Mouse (Mus musculus): Measurements from ENCODE around the gene Plekhg4. TPM values are rescaled to one million over a fixed set of nuclear protein-coding genes. Genes with fewer than 3 reads are reported as not detected.
A peak's percentile ranks its signal among the peaks of the same experiment; 100 is the strongest.

The Plekhg4 gene
- polyA plus RNA-seq, 1 experiment from 2014 or later: 0.11 TPM

DNA sequence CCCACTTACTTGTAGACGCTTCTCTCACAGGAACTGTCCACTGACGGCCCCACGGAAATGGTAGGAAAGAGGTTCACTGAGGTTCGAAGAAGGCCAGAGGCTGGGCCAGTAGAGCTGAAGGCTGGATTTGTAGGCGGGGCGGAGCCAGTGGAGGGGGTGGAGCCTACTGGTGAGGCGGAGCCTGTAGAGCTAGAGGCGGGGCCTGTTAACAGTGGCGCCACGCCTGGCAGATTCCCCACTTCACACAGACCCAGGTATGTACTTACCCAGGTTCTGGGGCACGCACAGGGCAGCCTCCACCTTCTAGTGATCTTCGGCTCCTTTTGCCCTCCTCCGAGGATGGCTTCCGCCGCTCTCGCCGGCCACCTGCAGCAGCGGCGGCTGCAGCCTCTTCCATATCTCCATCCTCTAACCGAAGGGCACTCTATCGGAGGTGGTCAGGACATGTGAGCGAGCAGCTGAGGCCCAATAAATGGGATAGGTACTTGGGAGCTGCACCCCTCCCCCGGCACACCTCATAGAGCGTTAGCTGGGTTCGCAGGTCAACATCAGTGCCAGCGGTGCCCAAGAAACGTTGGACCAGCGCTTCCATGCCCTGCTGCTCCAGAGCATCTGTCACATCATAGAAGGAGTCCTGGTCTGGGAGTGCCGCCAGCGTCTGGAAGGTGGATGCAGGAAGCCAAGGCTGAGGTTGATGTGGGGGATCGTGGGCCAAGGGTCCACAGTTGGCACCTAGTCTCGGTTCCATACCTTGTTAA, 36.5 kb upstream of the Plekhg4 start:
- H3K4me1 ChIP-seq (ENCODE audit: control insufficient read depth, insufficient read depth, low read length): peaks cover 31% of the 10 kb centered on the region
- no peak for ATAC-seq (replicated peaks; ENCODE audit: insufficient number of reproducible peaks, low FRiP score, low TSS enrichment)
- WGBS (ENCODE audit: insufficient replicate concordance): 57% methylated on average over 30 of the region's 32 CpGs
- H3K9ac ChIP-seq (ENCODE audit: low read depth, low read length): no peak overlapping the region
- no peaks in the 10 kb centered on the region for H3K27me3 ChIP-seq (ENCODE audit: control insufficient read depth, insufficient read depth, low read length)
- H3K27ac ChIP-seq (ENCODE audit: low read depth, low read length): no peak overlapping the region
- no peak overlapping the region for H3K4me3 ChIP-seq (ENCODE audit: low read depth, low read length)
- no peak overlapping the region for H3K4me2 ChIP-seq
- no peaks in the 10 kb centered on the region for H3K9me3 ChIP-seq (replicated peaks; ENCODE audit: control insufficient read depth, low read length)
- peaks cover 29% of the 10 kb centered on the region for H3K36me3 ChIP-seq (ENCODE audit: control insufficient read depth, insufficient read depth, low read length)

DNA sequence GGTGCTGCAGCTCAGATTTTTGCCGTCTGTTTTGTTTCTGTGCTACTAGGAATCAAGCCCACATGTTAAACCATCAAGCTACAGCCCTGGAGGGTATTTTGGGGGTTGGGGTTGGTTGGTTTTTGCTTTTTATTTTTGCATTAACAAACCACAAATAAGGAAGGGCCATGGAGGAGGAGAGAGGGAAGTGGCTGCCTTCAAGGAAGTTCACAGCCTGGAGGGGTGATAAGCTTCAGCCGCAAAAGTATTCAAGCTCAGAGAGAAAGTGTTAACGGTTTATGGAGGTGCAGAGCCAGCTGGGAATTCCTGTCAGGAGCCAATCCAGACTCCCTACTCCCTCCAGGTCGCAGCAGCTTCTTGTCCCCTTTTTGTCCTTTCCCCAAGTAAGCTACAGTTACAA, 34.1 kb upstream of the Plekhg4 start:
- Histone ChIP-seq H3K4me3 (ENCODE audit: low read depth, low read length) (no peak overlapping the region), H3K36me3 (ENCODE audit: control insufficient read depth, insufficient read depth, low read length) (peaks cover 23% of the 10 kb centered on the region), H3K4me1 (ENCODE audit: control insufficient read depth, insufficient read depth, low read length) (peaks cover 35% of the 10 kb centered on the region), H3K27me3 (ENCODE audit: control insufficient read depth, insufficient read depth, low read length) (no peaks in the 10 kb centered on the region), H3K4me2 (no peak overlapping the region; the same call in 1 of the 2 replicates), H3K9me3 (replicated peaks; ENCODE audit: control insufficient read depth, low read length) (no peaks in the 10 kb centered on the region), H3K9ac (ENCODE audit: low read depth, low read length) (no peak overlapping the region), H3K27ac (ENCODE audit: low read depth, low read length) (peak overlapping the region; percentile 63)
- 25% methylated on average over 4 of the region's 4 CpGs for WGBS (ENCODE audit: insufficient replicate concordance)
- no peak for ATAC-seq (replicated peaks; ENCODE audit: insufficient number of reproducible peaks, low FRiP score, low TSS enrichment)

DNA sequence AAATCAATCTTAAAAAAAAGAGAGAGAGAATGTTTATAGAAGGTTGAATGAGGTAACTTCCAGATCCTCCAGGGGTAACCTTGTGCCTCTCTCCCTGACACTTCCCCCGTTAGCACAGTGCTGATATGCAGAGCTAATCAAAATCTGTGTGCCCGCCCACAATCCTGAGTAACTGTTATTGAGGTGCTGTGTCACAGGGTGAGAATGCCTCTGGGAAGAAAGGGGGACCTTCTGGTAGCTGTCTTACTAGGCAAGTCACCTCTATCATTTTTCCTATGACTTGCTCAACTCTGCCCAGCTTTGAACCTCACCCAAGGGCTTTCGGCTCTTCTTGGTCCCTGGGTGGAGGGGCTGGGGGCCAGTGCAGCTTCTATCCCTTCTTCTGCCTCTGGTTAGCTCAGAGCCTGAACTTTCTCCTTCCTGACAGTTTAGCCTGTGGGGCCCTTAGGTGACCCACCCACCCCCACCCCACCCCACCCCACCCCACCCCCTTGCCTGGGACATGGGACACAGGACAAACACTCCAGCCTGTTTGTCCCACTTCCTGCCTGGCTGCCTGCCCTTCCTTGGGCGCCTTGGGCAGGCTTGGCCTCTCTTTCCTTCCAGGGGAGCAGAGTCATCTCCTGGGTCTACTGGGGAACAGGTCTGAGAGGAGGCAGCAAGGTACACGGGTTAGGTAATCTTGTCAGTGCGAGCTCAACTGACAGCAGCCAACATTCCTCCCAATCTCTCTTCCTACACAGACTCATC, 33.0 kb upstream of the Plekhg4 start:
- Histone ChIP-seq H3K27ac (ENCODE audit: low read depth, low read length) (peak overlapping the region; percentile 41), H3K4me3 (ENCODE audit: low read depth, low read length) (no peak overlapping the region), H3K36me3 (ENCODE audit: control insufficient read depth, insufficient read depth, low read length) (peaks cover 23% of the 10 kb centered on the region), H3K4me2 (no peak overlapping the region), H3K9ac (ENCODE audit: low read depth, low read length) (no peak overlapping the region), H3K27me3 (ENCODE audit: control insufficient read depth, insufficient read depth, low read length) (no peaks in the 10 kb centered on the region), H3K4me1 (ENCODE audit: control insufficient read depth, insufficient read depth, low read length) (peaks cover 44% of the 10 kb centered on the region), H3K9me3 (replicated peaks; ENCODE audit: control insufficient read depth, low read length) (no peaks in the 10 kb centered on the region)
- ATAC-seq (replicated peaks; ENCODE audit: insufficient number of reproducible peaks, low FRiP score, low TSS enrichment): no peak
- WGBS (ENCODE audit: insufficient replicate concordance): 51% methylated on average over 6 of the region's 6 CpGs

DNA sequence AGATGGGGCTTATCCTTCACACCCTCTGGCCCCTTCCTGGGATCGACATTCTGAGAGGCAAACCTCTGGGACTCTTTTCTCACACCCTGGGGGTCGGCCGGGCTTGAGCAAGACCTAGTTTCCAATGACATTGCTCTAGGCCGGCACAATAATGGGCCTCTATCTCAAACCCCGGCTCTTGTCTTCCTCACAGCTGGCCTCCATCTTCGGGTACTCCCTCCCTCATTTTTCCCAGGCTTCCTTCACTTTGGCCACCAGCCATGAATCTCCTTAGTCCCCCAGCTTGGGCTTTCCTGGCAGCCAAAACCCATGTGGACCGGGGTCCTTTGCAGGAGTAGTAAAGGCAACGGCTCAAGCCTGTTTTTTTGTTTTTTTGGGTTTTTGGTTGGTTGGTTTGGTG, 31.7 kb upstream of the Plekhg4 start:
- Histone ChIP-seq H3K36me3 (ENCODE audit: control insufficient read depth, insufficient read depth, low read length) (peaks cover 16% of the 10 kb centered on the region), H3K4me3 (ENCODE audit: low read depth, low read length) (no peak overlapping the region), H3K27me3 (ENCODE audit: control insufficient read depth, insufficient read depth, low read length) (no peaks in the 10 kb centered on the region), H3K9me3 (replicated peaks; ENCODE audit: control insufficient read depth, low read length) (no peaks in the 10 kb centered on the region), H3K4me1 (ENCODE audit: control insufficient read depth, insufficient read depth, low read length) (peaks cover 56% of the 10 kb centered on the region), H3K4me2 (no peak overlapping the region), H3K9ac (ENCODE audit: low read depth, low read length) (no peak overlapping the region), H3K27ac (ENCODE audit: low read depth, low read length) (peak overlapping the region; percentile 41)
- no peak for ATAC-seq (replicated peaks; ENCODE audit: insufficient number of reproducible peaks, low FRiP score, low TSS enrichment)
- 20% methylated on average over 8 of the region's 8 CpGs for WGBS (ENCODE audit: insufficient replicate concordance)

DNA sequence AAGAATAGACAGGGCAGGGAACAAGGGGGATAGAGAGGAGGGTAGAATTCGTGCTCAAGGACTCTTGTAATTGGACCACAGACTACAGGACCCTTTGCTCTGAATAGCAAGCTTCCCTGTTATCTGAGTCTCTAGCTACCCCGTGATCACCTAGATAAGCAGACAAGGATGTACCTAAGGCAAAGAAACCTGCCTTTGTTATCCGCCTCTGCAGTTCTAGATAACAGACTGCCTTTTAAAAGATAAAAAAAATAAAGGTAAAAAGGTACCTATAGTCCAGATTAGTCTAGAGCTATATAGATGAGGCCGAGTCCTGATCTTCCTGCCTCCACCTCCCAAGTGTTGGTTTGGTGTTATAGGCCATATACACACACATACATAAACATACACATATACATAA, 30.3 kb upstream of the Plekhg4 start:
- no peak for ATAC-seq (replicated peaks; ENCODE audit: insufficient number of reproducible peaks, low FRiP score, low TSS enrichment)
- H3K27ac ChIP-seq (ENCODE audit: low read depth, low read length): no peak overlapping the region
- H3K4me2 ChIP-seq: no peak overlapping the region
- peaks cover 59% of the 10 kb centered on the region for H3K4me1 ChIP-seq (ENCODE audit: control insufficient read depth, insufficient read depth, low read length)
- H3K9me3 ChIP-seq (replicated peaks; ENCODE audit: control insufficient read depth, low read length): no peaks in the 10 kb centered on the region
- peaks cover 5% of the 10 kb centered on the region for H3K36me3 ChIP-seq (ENCODE audit: control insufficient read depth, insufficient read depth, low read length)
- 68% methylated on average over 4 of the region's 4 CpGs for WGBS (ENCODE audit: insufficient replicate concordance)
- H3K4me3 ChIP-seq (ENCODE audit: low read depth, low read length): no peak overlapping the region
- no peak overlapping the region for H3K9ac ChIP-seq (ENCODE audit: low read depth, low read length)
- H3K27me3 ChIP-seq (ENCODE audit: control insufficient read depth, insufficient read depth, low read length): no peaks in the 10 kb centered on the region

DNA sequence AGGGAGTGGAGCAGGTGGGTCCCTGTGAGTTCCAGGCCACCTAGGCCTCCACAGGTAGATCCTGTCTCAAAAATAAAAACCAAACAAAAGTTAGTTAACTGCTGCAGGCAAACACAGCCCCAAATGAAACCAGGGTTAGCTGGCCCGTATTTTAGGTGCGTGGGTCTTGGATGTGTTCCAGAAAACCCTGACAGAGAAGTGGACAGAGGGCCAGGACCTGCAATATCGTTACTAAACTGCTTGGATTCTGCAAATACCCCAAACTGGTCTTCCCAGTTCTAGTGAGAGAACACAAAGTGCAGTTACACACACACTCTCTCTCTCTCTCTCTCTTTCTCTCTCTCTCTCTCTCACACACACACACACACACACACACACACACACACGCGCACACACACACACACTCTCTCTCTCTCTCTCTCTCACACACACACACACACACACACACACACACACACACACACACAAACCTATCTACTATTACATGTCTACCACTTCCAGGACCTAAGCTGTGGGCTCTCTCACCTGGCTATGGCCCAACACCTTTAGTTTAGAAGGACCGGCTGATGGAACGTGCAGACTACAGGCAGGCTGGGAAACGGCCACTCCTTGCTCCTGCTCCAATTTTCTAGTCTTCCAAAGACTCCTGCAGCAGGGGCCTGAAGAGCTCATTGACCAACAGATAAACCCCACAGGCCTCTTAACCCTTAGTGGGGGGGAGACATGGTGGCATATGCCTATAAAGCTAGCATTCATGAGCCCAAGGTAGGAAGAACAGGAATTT, 29.1 kb upstream of the Plekhg4 start:
- ATAC-seq (replicated peaks; ENCODE audit: insufficient number of reproducible peaks, low FRiP score, low TSS enrichment): no peak
- Histone ChIP-seq H3K4me1 (ENCODE audit: control insufficient read depth, insufficient read depth, low read length) (peaks cover 51% of the 10 kb centered on the region), H3K9me3 (replicated peaks; ENCODE audit: control insufficient read depth, low read length) (no peaks in the 10 kb centered on the region), H3K9ac (ENCODE audit: low read depth, low read length) (no peak overlapping the region), H3K27me3 (ENCODE audit: control insufficient read depth, insufficient read depth, low read length) (no peaks in the 10 kb centered on the region), H3K36me3 (ENCODE audit: control insufficient read depth, insufficient read depth, low read length) (no peaks in the 10 kb centered on the region), H3K27ac (ENCODE audit: low read depth, low read length) (no peak overlapping the region), H3K4me3 (ENCODE audit: low read depth, low read length) (no peak overlapping the region), H3K4me2 (no peak overlapping the region)
- whole genome bisulfite sequencing (ENCODE audit: insufficient replicate concordance): 44% methylated on average over 6 of the region's 8 CpGs

DNA sequence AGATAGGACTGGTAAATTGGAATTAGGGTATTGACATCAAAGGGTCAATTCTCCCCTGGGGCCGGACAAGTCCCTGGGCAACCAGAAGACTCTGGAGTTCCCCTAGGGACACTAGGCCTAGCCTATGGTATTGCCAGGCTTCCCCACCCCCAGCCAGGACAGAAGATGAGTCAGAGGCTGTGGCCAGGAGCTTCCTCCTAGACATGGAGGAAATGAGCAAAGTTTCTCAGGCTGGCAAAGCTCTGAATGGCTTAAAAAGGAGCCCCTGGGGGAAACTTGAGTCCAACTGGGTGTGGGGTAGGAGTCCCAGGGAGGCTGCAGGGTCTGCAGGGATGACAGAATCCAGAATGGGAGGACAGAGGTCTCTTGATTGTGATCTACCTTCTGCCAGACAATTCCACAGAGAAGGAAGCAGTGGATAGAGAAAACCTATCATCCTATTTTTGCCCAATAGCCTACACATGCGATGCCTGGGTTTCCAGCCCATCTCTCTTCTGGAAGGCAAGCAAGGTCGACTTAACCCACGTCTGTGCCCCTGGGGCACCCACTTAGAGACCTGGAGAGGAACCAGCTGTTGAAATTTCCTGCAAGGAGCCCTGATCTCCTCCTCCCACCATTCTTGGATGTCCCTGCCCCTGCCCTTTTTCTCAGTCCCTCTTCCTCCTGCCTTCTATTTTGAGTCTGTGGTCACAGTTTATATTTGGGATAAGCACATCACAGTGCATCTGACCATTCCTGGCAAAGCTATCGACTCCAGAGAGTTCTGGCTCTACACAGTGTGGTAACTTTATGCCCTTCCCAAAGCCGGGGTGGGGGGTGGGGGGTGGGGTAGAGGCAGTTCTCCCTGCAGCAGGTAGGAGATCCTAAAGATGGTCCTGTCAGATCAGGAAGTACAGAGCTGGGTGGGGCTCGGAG, 27.8 kb upstream of the Plekhg4 start:
- no peak overlapping the region for H3K27ac ChIP-seq (ENCODE audit: low read depth, low read length)
- WGBS (ENCODE audit: insufficient replicate concordance): 35% methylated on average over 7 of the region's 7 CpGs
- H3K9ac ChIP-seq (ENCODE audit: low read depth, low read length): no peak overlapping the region
- H3K9me3 ChIP-seq (replicated peaks; ENCODE audit: control insufficient read depth, low read length): no peaks in the 10 kb centered on the region
- peak overlapping the region; percentile 78; the same call in 1 of the 2 replicates for H3K4me3 ChIP-seq (ENCODE audit: low read depth, low read length)
- H3K4me2 ChIP-seq: peak overlapping the region; percentile 98
- H3K27me3 ChIP-seq (ENCODE audit: control insufficient read depth, insufficient read depth, low read length): no peaks in the 10 kb centered on the region
- peaks cover 47% of the 10 kb centered on the region for H3K4me1 ChIP-seq (ENCODE audit: control insufficient read depth, insufficient read depth, low read length)
- H3K36me3 ChIP-seq (ENCODE audit: control insufficient read depth, insufficient read depth, low read length): no peaks in the 10 kb centered on the region
- ATAC-seq (replicated peaks; ENCODE audit: insufficient number of reproducible peaks, low FRiP score, low TSS enrichment): no peak

Data from heart, embryonic 11.5 days (tissue).